Mouse (Mus musculus) kidney, adult 2 months (tissue): Measurements from ENCODE around the gene Rab22a.

Experiments used
- CTCF ChIP-seq: fragments of 200-500 bp; conservative IDR thresholded peaks from 2 replicates; pipeline ENCODE4 v1.5.1; 2011; ENCODE audit warnings: low read depth, mild to moderate bottlenecking, control low read depth, low read length, moderate library complexity, mixed read lengths; ENCODE audit not compliant: insufficient read depth, insufficient read length
- POLR2A ChIP-seq: fragments of 200-500 bp; IDR thresholded peaks from one replicate; pipeline ENCODE4 v1.6.1; 2011; ENCODE audit warnings: low read depth, low read length, control low read depth

- TF ChIP-seq POLR2A (no peak), CTCF (no peak)
Measured at GRCm38 (mm10) chr2:173692693-173693092, 33.1 kb downstream of the Rab22a start.
